Mouse (Mus musculus) thymus, postnatal 4 days (tissue): ENCODE measurements around the gene Gm20696.
A peak's percentile ranks its signal among the peaks of the same experiment; 100 is the strongest.

ENCODE experiments used
- DNase-seq: peaks from one replicate; pipeline ENCODE4 v3.0.0; 2021

Gene Gm20696

GRCm38 (mm10) chr6:99319415-99320405, 346.9 kb downstream of the Gm20696 start:
- DNase-seq: peak; percentile 58

GRCm38 (mm10) chr6:99314746-99315145, 351.9 kb downstream of the Gm20696 start:
- DNase-seq: no peak

- no peak for DNase-seq
These were observed 356.1 kb downstream of the Gm20696 start for GRCm38 (mm10) chr6:99310529-99310928.

GRCm38 (mm10) chr6:99310171-99310500, 356.5 kb downstream of the Gm20696 start:
- no peak for DNase-seq

GRCm38 (mm10) chr6:99309466-99310170, 357.0 kb downstream of the Gm20696 start:
- no peak for DNase-seq

- no peak for DNase-seq
These were observed 360.8 kb downstream of the Gm20696 start for GRCm38 (mm10) chr6:99305751-99306150.

GRCm38 (mm10) chr6:99305236-99305635, 361.4 kb downstream of the Gm20696 start:
- no peak for DNase-seq

GRCm38 (mm10) chr6:99302662-99303435, 363.7 kb downstream of the Gm20696 start:
- peak; percentile 41 for DNase-seq

- no peak for DNase-seq
These were observed 364.7 kb downstream of the Gm20696 start for GRCm38 (mm10) chr6:99301923-99302322.

- no peak for DNase-seq
These were observed 366.4 kb downstream of the Gm20696 start for GRCm38 (mm10) chr6:99300235-99300634.

GRCm38 (mm10) chr6:99299196-99299595, 367.4 kb downstream of the Gm20696 start:
- DNase-seq: no peak

- DNase-seq: no peak
These were observed 369.1 kb downstream of the Gm20696 start for GRCm38 (mm10) chr6:99297535-99297934.

- no peak for DNase-seq
These were observed 371.1 kb downstream of the Gm20696 start for GRCm38 (mm10) chr6:99295495-99295894.

- no peak for DNase-seq
These were observed 377.4 kb downstream of the Gm20696 start for GRCm38 (mm10) chr6:99289220-99289619.

GRCm38 (mm10) chr6:99285026-99285425, 381.6 kb downstream of the Gm20696 start:
- DNase-seq: no peak

- DNase-seq: no peak
These were observed 382.6 kb downstream of the Gm20696 start for GRCm38 (mm10) chr6:99284019-99284418.

- peak; percentile 34 for DNase-seq
These were observed 383.5 kb downstream of the Gm20696 start for GRCm38 (mm10) chr6:99282866-99283657.

- DNase-seq: no peak
These were observed 385.2 kb downstream of the Gm20696 start for GRCm38 (mm10) chr6:99281433-99281832.

GRCm38 (mm10) chr6:99280619-99281018, 386.0 kb downstream of the Gm20696 start:
- no peak for DNase-seq

GRCm38 (mm10) chr6:99277251-99277650, 389.3 kb downstream of the Gm20696 start:
- DNase-seq: no peak

GRCm38 (mm10) chr6:99276297-99276653, 390.3 kb downstream of the Gm20696 start:
- no peak for DNase-seq
